Mouse (Mus musculus) liver, embryonic 18 days (tissue): Measurements from ENCODE around the gene Gm8871. TPM values are rescaled to one million over a fixed set of nuclear protein-coding genes. Genes with fewer than 3 reads are reported as not detected.

ENCODE experiments used
- polyA plus RNA-seq: library from polyadenylated mRNA; depleted of rRNA; stranded (reverse); fragments of >200 nt; gene quantifications from 2 replicates; pipeline ENCODE4 v1.2.3, GENCODE M21; 2012; rRNA removed

Gene Gm8871
- polyA plus RNA-seq: not detected in 2 replicates

GRCm38 (mm10) chr5:10947505-10947904 is at the start of gene Gm8871, which contains the start of gene Gm8857:
TSS of gene Gm8871 (plus strand) at chr5:10947805.
TSS of gene Gm8857 (plus strand) at chr5:10947807.

Other genes starting within 250 kb of the Gm8871 start
- gene Gm8857, start within 50 bp of the Gm8871 start, polyA plus RNA-seq: not detected in 2 replicates
- not detected in 2 replicates for gene Gm8879, start 179.8 kb downstream of the Gm8871 start, polyA plus RNA-seq
- gene Gm5861, start 235.3 kb downstream of the Gm8871 start, polyA plus RNA-seq: not detected in 2 replicates